Mouse (Mus musculus) lung, adult 2 months (tissue): Measurements from ENCODE around the gene Cstad. TPM values are rescaled to one million over a fixed set of nuclear protein-coding genes. Genes with fewer than 3 reads are reported as not detected.

Experiments
- DNase-seq: peaks from one replicate; pipeline ENCODE4 v3.0.0; 2022
- H3K4me1 ChIP-seq: fragments of 200-500 bp; 2 replicates; pipeline ENCODE4 v1.6.1; 2011; ENCODE audit warnings: low read length; ENCODE audit not compliant: control insufficient read depth, insufficient read depth
- H3K4me3 ChIP-seq: fragments of 200-500 bp; replicated peaks from 2 replicates; pipeline ENCODE3; 2011; ENCODE audit warnings: low read depth, mild to moderate bottlenecking, control low read depth, low read length; ENCODE audit errors: extremely low read depth
- CTCF ChIP-seq: fragments of 200-500 bp; IDR thresholded peaks from 2 replicates; pipeline ENCODE4 v1.5.1; 2011; ENCODE audit warnings: mild to moderate bottlenecking, low read length, control low read depth; ENCODE audit not compliant: insufficient read depth
- POLR2A ChIP-seq: fragments of 200-500 bp; IDR thresholded peaks from 2 replicates; pipeline ENCODE4 v1.6.1; 2011; ENCODE audit warnings: low read depth, mild to moderate bottlenecking, control low read depth, low read length, borderline replicate concordance; ENCODE audit errors: extremely low read depth
- WGBS: fragments of 180-500 bp; shearing (Covaris S2); methylation state at CpG from one replicate; pipeline ENCODE4 v1.1.7; 2018; 5-methylcytosine and 5-hydroxymethylcytosine counted together
- polyA plus RNA-seq: library from polyadenylated mRNA; depleted of rRNA; stranded (reverse); fragments of >200 nt; gene quantifications from 2 replicates; pipeline ENCODE4 v1.2.3, GENCODE M21; 2012; rRNA removed

Cstad gene
- polyA plus RNA-seq, 1 experiment, result 1.6 TPM

DNA sequence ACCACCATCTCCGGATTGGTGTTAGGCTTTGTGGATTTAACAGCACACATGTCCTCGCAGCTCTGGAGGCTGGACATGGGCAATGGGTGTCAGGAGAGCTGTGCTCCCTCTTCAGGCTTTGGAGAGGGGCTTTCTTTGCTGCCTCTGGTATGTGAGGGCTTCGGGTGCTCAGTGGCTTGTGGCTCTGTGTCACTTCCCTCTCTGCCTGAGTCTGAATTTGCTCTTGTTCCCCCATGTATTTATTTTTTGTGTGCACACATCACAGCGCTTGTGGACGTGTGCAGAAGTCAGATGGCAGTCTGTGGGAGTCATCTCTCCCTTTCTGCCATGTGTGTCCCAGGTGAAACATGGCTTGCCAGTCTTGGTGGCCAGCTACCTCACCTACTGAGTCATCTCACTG lies 60.9 kb downstream of the Cstad start:
- no peak overlapping the region for H3K4me3 ChIP-seq
- 78% methylated on average over 5 of the region's 5 CpGs for WGBS
- peaks cover 19% of the 10 kb centered on the region for H3K4me1 ChIP-seq
- no peak for DNase-seq
- TF ChIP-seq CTCF (no peak), POLR2A (no peak)

DNA sequence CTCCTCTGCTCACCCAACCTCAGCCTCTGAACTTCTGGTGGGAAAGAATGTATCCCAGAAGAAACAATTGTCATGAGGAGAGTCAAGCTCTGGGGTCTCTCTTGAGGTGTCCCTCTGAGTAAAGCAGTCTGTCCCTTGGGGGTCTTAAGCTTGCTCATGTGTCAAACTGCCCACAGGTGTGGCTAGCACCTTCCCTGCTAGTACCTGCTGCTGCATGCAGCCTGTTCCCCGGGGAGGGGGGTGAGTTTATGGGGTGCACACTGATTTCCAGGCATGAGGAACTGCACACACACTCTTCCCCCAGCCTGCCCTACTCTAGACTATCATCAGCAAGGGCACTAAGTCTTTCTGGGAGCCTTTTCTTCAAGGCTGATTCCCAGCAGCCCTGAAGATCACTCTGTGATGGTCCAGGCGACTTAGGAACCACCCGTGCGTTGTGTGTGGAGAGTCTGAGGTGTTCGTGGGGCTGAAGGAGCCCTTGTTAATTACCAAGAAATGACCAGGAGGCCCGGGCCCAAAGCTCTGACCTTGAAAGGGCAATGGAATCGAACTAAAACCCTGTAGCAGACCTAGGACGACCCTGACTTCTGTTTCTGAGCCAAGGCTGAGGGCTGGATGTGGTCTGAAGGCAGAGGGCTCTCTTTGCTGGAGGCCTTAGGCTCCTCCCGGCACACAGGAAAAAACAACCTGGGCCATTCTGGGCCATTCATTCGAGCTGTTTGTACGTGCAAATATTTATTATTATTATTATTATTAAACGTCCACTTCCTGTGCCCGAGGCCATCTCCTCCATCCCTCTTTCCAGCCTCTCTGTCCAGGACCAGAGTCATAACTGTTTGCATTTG lies 62.1 kb downstream of the Cstad start:
- TF ChIP-seq POLR2A (no peak), CTCF (no peak)
- no peak overlapping the region for H3K4me3 ChIP-seq
- peaks cover 19% of the 10 kb centered on the region for H3K4me1 ChIP-seq
- WGBS, result 58% methylated on average over 13 of the region's 13 CpGs
- no peak for DNase-seq

DNA sequence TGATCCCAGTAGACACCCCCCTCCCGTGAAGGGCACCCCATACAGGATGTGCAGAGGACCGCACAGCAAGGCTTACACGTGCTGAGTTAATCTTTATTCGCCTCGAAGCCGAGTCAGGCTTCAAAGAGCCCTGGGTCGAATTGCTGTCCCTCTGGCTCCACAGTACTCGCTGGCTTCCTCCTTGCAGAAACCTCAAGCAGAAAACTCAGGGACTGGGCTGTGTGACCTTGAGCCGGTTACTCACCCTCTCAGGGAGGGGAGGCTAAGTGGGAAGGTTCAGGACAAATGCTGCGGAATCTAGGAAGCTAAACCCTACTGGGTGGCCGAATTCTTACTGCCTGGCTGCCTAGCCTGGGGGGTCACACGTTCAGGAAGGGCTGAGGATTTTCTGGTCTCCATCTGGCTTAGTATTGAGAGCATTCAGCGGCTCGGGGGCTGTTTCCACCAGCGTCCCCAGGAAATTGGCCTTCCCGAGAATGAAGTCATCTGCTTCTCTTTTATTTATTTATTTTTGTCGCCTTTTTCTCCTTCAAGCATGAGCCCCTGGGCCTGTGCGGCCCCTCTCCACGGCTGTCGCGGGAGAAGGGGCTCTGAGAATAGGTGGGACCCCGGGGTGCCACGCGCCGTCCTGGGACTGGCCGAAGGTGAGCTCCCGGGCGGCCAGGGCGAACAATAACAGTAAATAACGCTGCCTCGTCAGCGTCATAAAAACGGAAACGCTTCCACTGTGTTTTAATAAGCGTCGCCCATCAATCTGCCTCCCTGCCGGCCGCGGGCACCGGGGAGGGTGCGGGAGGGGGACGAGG lies 63.0 kb downstream of the Cstad start:
- TF ChIP-seq POLR2A (peak; percentile 4; the same call in 1 of the 2 replicates), CTCF (no peak)
- DNase-seq, result no peak
- Histone ChIP-seq H3K4me3 (peak overlapping the region; percentile 65), H3K4me1 (peaks cover 19% of the 10 kb centered on the region)
- WGBS, result 2% methylated on average over 42 of the region's 42 CpGs

DNA sequence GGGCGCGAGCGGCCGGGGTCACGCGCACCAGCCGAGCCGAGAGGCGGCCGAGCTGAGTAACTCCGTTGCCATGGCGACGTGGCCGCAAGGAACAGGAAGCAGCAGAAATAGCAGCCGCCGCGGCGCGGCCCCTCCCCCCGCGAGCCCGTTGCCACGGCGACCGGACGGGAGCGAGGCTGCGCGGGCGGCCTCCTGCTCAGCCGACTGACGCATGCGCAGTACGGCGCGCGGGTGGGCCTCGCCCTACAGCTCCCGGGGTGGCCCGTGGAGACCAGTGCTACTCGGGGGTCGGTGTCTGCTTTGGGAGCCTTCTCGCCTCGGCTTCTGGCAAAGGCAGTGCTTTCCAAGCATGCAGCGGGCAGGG lies 63.6 kb downstream of the Cstad start:
- under 1% methylated on average over 45 of the region's 45 CpGs for WGBS
- H3K4me1 ChIP-seq, result peaks cover 19% of the 10 kb centered on the region
- peak; percentile 98 for DNase-seq
- peak overlapping the region; percentile 85 for H3K4me3 ChIP-seq
- TF ChIP-seq CTCF, result no peak
- peak; percentile 89; the same call in 1 of the 2 replicates for TF ChIP-seq POLR2A

Other genes with a start within 250 kb of the Cstad start
- 132 and 136 TPM in 2 replicates for gene Sh3glb2, start 235.7 kb upstream of the Cstad start, polyA plus RNA-seq
- gene Miga2, start 230.8 kb upstream of the Cstad start, polyA plus RNA-seq, result 28.2 and 36.1 TPM in 2 replicates
- 49.1 and 55.6 TPM in 2 replicates for gene Dolpp1, start 202.8 kb upstream of the Cstad start, polyA plus RNA-seq
- 89.2 and 103 TPM in 2 replicates for gene Crat, start 179.2 kb upstream of the Cstad start, polyA plus RNA-seq
- gene Ptpa, start 179.0 kb upstream of the Cstad start, polyA plus RNA-seq, result 131 and 136 TPM in 2 replicates
- 12.6 and 22.5 TPM in 2 replicates for gene Ier5l, start 120.8 kb upstream of the Cstad start, polyA plus RNA-seq
- gene 1700001O22Rik, start 208.6 kb downstream of the Cstad start, polyA plus RNA-seq, result 1.8 and 2.2 TPM in 2 replicates
- 20.2 and 23.4 TPM in 2 replicates for gene Ntmt1, start 212.8 kb downstream of the Cstad start, polyA plus RNA-seq
- 42.0 and 44.8 TPM in 2 replicates for gene Asb6, start 235.3 kb downstream of the Cstad start, polyA plus RNA-seq
- gene Prrx2, start 239.9 kb downstream of the Cstad start, polyA plus RNA-seq, result 6.2 and 6.6 TPM in 2 replicates